Mouse (Mus musculus) v-Abl transformed pro-B cells (cell line): ENCODE data around the gene Nol9.

ENCODE experiments used
- in situ Hi-C, 2 experiments: fragments of 400-800 bp; cut with MboI; formaldehyde crosslinking; loops; one replicate each; pipeline ENCODE4 v1.15.1; 2025; ENCODE audit not compliant: unreplicated experiment in 2 of 2

Gene Nol9

GRCm38 (mm10) chr4:152107493-152107892, 68.4 kb downstream of the Nol9 start:
- in situ Hi-C loops = no loop called here

- in situ Hi-C loops = no loop called here
Observed at GRCm38 (mm10) chr4:152107971-152108509, 68.9 kb downstream of the Nol9 start.

- in situ Hi-C loops = no loop called here
Observed at GRCm38 (mm10) chr4:152108673-152109072, 69.6 kb downstream of the Nol9 start.

- in situ Hi-C loops = no loop called here
Observed at GRCm38 (mm10) chr4:152109509-152109908, 70.4 kb downstream of the Nol9 start.

GRCm38 (mm10) chr4:152110689-152111088, 71.6 kb downstream of the Nol9 start:
- in situ Hi-C loops = no loop called here
